Mouse (Mus musculus) granulocyte monocyte progenitor cell, adult 5-6 weeks (primary cell): ENCODE results near the gene Foxo6. TPM values are rescaled to one million over a fixed set of nuclear protein-coding genes. Genes with fewer than 3 reads are reported as not detected.

ENCODE experiments used
- ATAC-seq: replicated peaks from 2 replicates; pipeline ENCODE4 v1.8.0; 2016; ENCODE audit warnings: mild to moderate bottlenecking, moderate TSS enrichment, inconsistent platforms; ENCODE audit not compliant: poor library complexity, severe bottlenecking
- total RNA-seq, 2 experiments: library from RNA; stranded (forward) in 1 of 2; stranded (reverse) in 1 of 2; fragments of 200-712, 200-1000 nt in 1 of 2; fragments of >200 nt in 1 of 2; fragmentation: Nextera tagmentation in 1 of 2; gene quantifications; 2 replicates each; pipeline ENCODE4 v1.2.3; 2014 to 2017

The Foxo6 gene
- not detected in 2 replicates for total RNA-seq (2014; fragmentation: Nextera tagmentation)
- total RNA-seq (2017), result not detected in 2 replicates

DNA sequence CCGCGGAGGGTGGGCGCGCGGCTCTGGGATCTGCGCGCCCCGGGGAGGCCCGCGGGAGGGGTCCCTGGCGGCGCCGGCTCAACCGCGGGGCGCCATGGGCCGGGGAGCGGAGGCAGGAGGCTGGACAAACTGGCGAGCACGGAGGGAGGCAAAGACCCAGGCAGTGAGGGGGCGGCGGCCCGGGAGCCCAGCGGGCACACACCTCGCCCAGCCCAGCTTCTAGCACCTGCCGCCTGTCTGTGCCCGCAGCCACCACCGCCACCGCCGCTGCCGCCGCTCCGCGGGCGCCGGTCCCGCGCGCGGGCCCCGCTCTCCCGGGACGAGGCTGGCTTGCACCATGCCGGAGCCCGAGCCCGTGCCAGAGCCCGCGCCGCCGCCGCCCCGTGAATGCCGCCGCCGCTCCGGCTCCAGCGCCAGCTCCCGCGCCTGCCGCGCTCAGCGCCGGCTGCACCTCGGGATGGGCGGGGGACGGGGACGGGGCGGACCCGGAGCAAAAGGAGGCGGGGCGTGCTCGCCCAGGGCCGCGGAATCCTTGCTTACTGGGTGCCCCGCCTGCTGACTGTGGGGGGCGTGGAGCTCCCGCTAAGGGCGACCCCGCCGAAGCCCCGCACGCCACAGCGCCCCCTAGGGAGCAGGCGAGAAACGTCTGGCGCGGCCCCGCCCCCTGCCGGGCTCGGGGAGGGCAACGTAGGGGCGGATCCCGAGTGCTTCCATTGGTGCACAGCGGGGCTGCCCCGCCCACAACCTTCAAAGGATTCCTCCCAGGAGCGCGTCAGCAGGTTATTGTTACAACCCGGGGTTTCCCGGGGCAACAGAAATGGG is at the start of gene Foxo6:
Gene Foxo6, minus strand, starts transcription at position 60 of the 822 bp plus-strand sequence.
- ATAC-seq, result peak; percentile 83

DNA sequence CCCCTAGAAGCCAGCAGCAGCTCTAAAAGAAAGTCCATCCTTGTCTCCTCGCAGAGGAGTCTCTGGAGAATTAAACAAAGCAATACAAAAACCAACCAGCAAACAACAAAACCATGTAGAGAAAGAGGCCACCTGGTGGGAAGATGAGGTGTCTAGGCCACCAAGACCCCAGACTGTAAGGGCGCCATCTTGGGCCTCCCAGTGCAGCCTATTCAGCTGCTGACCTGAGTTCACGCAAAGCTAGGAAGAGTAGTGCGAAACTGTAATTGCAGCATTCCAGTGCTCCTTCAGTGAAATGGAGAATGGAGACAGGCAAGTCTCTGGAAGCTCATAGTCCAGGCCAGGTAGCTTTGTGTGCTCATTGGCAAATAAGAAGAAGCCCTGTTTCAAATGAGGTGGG is 47.2 kb upstream of the Foxo6 start:
- ATAC-seq, result no peak

DNA sequence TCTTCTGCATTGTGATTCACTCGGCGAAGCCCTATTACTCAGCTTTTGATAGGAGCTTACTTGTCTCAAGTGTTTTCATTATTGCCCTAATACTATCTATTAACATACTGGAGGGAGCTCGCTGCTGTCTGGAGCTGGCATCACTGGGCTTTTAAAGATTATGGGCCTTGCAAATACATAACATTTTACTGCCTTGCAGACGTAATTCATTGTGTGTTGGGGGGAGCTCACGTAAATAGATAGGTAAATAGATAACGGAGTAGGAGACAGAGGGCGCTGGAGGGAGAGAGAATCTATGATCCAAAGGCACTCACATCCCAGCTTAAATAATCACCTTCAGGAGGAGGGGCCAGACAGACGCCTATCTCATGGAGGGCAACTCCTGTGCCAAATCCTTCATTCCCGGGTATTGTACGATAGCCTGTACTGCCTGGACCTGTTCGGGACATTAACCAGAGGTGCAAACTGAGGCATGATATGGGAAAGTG is 45.8 kb upstream of the Foxo6 start:
- no peak for ATAC-seq

DNA sequence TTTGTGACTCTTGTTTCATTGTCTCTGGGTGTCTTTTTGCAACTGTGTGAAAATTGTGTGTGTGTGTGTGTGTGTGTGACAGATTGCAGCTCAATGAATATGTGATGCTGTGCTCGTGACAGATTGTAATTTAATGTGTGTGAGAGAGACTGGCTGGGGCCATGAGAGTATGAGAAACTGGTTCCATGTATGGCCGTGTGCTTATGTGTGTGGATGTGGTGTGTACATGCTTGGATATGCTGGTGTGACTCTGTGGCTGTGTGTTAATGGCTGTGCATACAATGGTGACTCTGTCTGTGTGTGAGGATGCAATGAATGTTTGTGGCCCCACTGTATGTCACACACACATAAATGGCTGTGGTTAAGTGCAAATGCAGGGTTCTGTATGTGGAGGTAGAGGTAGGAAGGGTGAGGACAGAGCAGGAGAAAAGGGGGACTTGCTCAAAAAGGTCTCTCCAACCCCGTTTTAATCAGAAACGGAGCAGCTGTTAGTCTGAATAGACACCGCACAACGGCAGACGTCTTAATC is 45.3 kb upstream of the Foxo6 start:
- no peak for ATAC-seq

DNA sequence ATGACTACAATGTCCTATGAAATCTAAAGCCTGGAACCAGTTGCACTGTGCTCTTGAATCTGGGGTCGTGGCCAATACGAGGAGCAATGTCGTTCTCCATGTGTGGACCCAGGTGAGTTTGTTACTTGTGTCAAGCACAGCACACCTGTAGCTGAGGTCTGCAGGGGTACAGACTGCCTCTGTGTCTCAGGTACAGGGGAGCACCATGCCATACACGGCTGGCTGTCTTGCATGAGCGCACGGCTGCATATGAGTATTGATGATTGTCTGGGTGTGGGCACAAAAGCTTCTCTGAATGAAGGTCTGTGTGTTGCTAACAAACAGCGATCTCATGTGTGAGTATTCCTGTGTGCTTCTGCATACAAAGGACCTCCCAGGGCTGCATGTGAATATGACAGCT is 44.8 kb upstream of the Foxo6 start:
- no peak for ATAC-seq

DNA sequence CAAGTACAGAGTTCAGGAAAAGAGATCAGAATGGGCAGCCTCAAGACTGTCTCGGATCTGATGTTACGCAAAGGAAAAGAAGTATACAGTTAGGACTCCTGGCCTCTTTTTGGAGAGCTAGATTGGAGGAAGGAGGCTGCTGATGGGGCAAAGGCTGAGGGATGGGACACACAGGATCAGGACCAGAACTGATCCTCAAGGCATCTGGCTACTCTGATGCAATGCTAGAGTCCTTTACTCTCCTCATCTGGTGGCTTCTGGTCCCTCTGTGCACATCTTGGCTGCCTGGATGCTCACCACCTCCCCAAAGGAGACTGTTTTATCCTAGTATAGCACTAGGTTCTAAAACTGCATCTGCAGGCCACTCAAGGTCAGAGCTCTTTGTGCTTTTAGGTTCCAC is 44.4 kb upstream of the Foxo6 start:
- ATAC-seq, result no peak

DNA sequence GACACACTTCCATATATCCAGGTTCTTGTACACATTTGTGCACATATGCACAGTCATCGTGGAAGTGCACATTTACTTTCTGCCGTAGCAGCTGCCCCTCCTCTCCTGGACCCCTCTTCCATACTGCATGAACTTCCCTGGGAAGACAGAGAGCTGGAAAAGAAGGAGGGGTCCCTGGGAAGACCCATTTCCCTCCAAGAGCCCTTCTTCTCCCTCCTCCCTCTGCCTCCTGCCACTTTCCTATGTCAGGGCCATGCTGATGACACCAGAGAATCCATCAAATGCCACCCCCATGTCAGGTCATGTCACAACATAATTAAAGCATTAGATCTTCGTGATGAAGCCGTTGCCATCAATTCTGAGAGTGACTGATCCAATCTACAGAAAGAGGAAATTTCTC is 38.6 kb upstream of the Foxo6 start:
- no peak for ATAC-seq

DNA sequence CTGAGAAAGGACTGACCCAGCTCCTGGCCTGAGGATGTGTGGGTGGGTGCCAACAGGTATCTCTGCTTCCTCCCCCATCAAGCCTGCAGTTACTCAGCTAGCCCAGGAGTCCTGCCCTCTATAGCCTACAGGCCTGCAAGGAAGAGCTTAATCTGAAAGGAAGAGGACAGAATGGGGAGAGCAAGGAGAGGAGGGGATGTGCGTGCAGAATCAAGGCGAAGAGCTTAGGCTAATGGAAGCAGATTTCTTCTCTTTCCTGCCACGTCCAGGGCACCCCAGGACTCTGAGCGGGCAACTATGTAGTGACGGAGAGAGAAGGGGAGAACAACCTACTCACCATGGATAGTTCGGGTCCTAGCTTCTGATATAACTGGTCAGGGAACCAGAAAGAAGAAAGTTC is 37.9 kb upstream of the Foxo6 start:
- ATAC-seq, result no peak

DNA sequence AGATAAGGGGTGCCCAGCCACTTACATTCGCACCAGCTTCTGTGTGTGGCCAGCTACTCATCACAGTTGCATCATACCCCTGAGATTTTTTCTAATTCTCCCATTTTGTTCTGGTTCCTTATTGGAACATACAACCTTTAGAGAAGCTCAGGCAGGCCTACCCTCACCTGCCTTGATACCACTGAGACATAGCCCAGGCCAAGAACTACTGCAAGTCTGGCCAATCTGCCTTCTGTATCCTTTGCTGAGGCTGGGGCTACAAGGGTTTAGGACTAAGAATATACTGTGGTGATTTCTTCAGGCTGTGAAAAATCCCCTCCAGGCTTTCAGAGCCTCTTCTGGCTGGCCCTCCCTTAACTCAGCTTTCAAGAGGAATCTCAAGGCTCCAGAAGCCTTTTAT is 36.7 kb upstream of the Foxo6 start:
- no peak for ATAC-seq

DNA sequence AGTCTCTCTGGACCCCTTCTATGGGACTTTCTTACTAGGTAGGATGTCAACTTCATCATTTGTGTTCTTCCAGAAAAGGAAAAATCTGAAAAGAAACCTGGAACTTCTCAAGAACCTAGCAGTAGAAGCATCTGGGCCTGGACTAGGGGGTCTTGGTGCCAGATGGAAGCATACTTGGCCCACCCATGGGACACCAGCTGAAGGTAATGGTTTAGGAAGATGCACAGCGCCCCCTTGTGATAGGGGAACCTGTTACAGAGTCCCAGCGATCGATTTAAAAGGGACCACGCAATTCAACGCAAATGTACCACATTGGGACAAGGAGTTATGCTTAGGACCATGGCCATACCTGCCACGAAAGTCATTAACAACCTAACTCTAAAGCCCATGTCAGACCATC is 36.0 kb upstream of the Foxo6 start:
- ATAC-seq, result peak; percentile 59; the same call in 1 of the 2 replicates

DNA sequence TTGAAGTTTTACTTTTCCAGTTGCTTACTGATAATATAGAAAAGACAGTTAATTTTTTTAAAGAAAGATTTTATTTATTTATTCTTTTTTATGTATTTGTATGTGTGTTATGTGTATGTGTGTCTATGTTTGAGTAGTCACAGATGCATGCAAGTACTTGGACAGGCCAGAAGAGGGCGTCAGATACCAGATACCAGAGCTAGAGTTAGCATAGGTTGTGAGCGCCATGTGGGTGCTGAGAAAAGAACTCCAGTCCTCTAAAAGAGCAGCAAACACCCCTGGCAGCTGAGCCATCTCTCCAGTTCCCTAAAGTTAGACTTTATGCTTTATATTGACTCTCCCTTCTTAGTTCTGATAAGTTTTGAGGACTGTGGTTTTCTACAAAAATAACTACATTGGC is 30.4 kb upstream of the Foxo6 start:
- ATAC-seq, result no peak

DNA sequence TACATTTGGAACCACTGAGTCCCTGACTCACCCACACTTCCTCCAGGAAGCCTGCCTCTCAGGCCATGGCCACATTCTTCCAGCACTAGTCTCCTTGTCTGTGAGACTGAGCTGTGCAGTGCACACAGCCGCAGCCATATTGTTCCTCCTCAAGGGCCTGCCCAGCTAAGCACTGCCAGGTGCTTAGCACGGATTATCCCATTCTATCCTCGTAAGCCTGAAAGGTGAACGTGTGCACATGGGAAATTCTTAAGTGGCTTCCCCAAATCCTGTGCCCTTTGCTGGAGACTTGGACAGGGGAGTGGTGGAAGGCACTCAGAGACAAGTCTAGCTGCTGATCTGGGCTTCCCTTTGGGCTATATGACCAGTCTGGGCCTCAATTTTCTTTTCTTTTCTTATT is 29.6 kb upstream of the Foxo6 start:
- no peak for ATAC-seq

DNA sequence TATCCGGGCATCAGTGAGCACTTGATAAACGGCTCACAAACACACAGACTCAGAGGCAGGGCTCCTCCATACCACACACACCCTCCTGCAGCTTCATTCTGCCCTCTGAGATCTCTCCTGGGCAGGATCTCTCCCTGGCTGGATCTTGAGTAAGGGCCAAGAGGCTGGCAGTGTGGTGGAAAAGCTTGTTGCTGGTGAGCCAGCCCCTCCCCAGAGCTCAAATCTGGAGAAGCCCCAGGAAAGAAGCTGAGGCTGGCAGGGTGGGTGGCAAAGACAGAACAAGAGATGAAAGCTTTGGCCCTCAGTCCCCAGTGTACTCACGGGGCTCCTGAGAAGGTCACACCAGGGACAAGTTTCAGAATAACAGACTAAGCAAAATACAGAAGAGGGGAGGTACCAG is 27.4 kb upstream of the Foxo6 start:
- ATAC-seq, result no peak

DNA sequence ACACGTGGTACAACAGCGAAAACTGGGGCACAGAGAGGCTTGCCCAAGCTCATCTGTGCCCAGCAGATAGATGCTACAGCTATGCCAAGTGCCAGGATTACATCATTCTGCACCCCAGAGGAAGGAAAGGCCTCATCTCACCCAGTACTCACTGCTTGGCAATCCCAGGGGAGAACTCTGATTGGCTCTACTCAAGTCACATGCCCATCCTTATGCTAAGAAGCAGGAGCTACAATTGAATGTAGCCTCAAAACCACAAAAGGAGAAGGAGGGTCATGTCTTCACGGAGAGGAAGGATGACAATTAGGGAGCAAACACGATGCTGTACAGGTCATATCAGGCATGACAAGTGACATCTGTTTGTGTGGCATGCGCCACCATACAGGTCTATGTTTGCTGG is 26.2 kb upstream of the Foxo6 start:
- peak; percentile 94 for ATAC-seq

DNA sequence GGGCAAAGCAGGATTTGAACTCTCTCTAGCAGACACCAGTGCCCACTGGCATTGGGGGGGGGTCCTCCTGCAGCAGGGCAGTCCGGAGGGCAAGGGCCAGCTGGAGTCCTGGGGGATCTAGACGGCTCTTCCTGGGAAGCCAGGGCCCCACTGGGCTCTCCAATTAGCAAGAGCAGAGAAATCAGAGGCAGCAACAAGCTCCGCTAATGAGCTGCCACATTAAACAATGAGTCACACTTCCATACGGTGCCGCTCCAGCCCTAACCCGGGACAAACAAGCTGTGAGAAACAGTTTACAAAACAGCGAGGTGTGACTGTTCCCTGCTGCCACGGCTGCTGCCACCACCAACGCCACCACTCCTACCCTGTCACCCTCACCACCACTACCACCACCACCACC is 17.4 kb upstream of the Foxo6 start:
- no peak for ATAC-seq

DNA sequence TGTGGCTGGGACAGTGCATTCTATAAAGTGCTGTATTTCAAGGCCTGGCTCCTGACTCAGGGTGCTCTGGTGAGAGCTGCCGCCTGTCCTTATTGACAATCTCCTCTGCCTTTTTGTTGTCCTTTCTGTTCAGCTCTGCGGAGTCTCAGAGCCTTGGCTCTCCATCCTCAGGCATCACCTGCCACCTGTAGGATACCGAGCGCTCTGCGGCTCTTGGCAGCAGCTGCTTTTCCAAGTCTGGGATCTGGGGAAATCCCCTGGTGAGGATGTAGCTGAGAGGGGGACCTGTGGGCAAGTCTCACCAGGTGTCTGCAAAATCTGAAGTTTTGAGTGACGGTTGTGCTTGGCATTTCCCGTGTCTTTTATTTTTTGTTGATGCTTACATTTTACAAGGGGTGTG is 12.1 kb upstream of the Foxo6 start:
- ATAC-seq, result no peak

DNA sequence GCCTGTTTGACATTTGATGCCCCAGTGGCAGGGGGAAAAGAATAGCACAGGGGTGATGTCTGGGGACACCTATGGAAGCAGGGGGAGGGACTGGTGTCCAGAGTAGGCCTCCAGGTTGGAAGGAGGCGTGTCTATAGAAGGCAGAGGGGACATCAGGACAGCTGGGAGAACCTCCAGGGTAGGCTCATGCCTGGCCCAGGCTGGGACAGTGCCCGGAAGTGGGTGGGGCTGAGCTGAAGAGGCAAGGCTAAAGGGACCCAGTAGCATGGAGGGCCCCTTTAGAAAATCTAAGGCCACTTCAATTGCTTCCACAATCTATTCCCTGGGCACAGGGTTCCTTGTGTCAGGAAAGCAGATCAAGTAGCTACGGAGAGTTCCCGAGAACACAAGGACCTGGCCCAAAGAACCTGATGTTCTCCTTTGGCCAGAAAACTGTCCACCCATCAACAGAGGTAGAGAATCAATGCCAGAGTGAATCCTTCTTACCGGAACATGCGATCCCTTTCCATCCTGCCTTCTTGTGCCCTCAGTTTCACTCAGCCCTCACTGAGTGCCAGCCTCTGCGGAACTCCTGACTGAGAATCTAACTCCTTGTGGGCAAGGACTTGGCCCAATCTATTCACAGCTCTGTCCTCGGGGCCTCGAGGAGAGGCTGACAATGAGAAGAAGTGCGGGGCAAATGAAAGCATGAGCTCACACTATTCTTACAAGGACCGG is 4.1 kb upstream of the Foxo6 start:
- ATAC-seq, result no peak

DNA sequence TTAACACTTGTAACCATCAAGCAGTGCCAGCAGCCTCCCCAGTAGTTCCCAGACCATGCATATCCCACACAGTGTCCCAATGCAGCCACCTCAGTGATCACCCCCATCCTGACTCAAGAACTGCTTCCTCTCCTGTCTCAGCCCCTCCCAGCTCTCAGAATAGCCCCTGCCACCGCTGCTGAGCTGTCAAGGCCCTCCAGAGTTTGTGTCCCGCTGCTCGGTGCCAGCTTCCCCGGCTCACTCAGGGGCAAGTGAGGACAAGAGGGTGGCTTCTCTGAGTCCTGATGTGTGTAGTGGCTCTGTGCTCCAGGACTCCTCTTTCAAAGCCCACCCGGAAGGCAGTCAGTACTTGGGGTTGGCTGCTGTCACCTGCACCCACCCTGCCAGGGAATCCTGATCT is 3.3 kb upstream of the Foxo6 start:
- peak; percentile 19; the same call in 1 of the 2 replicates for ATAC-seq

DNA sequence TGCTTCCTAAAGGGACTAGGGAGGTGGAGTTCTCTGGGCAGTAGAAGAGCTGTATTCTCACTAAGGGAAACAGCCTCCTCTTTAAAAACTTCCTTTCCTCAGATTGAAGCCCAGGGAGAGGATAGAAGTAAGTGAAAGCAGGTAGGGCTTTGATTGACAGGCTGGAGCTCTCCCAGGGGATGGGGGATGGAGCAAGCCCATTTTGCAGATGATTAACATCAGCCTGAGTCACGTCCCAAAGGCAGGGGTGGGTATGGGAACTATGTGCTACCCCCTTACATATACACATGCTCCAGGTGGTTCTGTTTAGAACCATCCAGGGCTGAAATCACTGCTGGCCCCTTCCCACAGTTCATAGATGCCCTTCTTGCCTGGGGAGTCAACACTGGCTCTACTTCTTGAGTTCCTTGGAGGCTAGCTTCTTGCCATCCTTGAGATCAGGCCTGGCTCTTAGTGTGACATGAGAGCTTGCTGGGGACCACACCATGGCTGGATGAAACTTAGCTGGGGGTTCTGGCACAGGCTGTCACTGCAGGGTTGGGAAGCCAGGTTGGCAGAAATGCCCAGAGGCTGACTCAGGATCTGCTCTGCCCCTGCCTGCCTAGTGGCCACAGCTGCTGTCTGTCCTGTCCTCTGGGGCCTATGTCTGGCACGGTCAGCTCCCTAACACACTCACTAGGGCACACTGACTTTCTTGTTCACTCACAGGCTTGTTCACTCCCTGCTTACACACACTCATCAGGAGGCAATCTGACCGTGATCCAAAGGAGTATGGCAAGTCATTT is 2.2 kb upstream of the Foxo6 start:
- no peak for ATAC-seq

DNA sequence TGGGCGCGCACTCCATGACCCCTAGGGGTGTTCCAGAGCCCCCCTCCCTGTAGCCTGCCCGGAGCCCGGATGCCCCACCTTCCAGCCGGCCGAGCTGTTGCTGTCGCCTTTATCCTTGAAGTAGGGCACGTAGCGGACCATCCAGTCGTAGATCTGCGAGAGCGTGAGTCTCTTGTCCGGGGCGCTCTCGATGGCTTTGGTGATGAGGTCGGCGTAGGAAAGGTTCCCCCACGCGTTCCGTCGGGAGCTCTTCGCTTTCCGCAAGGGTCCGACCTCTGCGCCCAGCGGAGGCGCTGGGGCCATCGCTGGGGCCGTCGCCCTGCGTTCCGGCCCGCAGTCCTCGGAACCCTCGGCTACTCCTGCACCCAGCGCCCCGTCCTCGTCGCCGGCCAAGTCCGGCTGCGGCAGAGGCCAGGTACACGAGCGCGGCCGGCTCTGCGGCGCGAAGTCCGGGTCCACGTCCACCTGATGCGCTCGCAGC is 348 bp downstream of the Foxo6 start:
- no peak for ATAC-seq
